Mouse (Mus musculus) neural tube, embryonic 13.5 days (tissue): Measurements from ENCODE around the gene B3galt4. TPM values are rescaled to one million over a fixed set of nuclear protein-coding genes. Genes with fewer than 3 reads are reported as not detected.
"Not testable (repeated sequence)": the region's sequence is repeated elsewhere in the genome, so short reads cannot be mapped to it uniquely, and the experiment has no call there.

Experiments
- ATAC-seq: fragments of 200-750 bp; cut with Nextera tagmentation; 2 replicates; pipeline ENCODE4 v1.8.0; 2017; ENCODE audit warnings: low read depth, mild to moderate bottlenecking, moderate TSS enrichment, moderate library complexity
- H3K27ac ChIP-seq: fragments of 300-500 bp; sonication (generic); replicated peaks from 2 replicates; pipeline ENCODE4 v1.5.1; 2015; ENCODE audit warnings: moderate library complexity, mild to moderate bottlenecking, inconsistent platforms
- H3K27me3 ChIP-seq: fragments of 300-500 bp; sonication (generic); 2 replicates; pipeline ENCODE4 v1.6.1; 2015; ENCODE audit warnings: mild to moderate bottlenecking, inconsistent platforms
- H3K36me3 ChIP-seq: fragments of 300-500 bp; sonication (generic); 2 replicates; pipeline ENCODE4 v1.6.1; 2015; ENCODE audit warnings: mild to moderate bottlenecking, inconsistent platforms
- H3K4me1 ChIP-seq: fragments of 300-500 bp; sonication (generic); replicated peaks from 2 replicates; pipeline ENCODE4 v1.6.1; 2015; ENCODE audit warnings: inconsistent platforms
- H3K4me2 ChIP-seq: fragments of 300-500 bp; sonication (generic); 2 replicates; pipeline ENCODE4 v1.6.1; 2015; ENCODE audit warnings: inconsistent platforms, mild to moderate bottlenecking, moderate library complexity
- H3K4me3 ChIP-seq: fragments of 300-500 bp; sonication (generic); 2 replicates; pipeline ENCODE4 v1.5.1; 2015; ENCODE audit warnings: mild to moderate bottlenecking, inconsistent platforms
- H3K9ac ChIP-seq: fragments of 300-500 bp; sonication (generic); 2 replicates; pipeline ENCODE4 v1.6.1; 2015; ENCODE audit warnings: moderate library complexity, mild to moderate bottlenecking, inconsistent platforms
- H3K9me3 ChIP-seq: fragments of 300-500 bp; sonication (generic); 2 replicates; pipeline ENCODE4 v1.6.1; 2016; ENCODE audit warnings: inconsistent platforms
- WGBS: fragments of 180-500 bp; shearing (Covaris S2); methylation state at CpG from one replicate; pipeline ENCODE4 v1.1.7; 2015; 5-methylcytosine and 5-hydroxymethylcytosine counted together
- polyA plus RNA-seq: library from polyadenylated mRNA; unstranded; fragments of >200 nt; fragmentation: Nextera tagmentation; extraction: Ambion mirVana; gene quantifications from 2 replicates; pipeline ENCODE4 v1.2.1, GENCODE M21; 2015

B3galt4 gene
- polyA plus RNA-seq, 1 experiment from 2014 or later: 11.7 TPM

DNA sequence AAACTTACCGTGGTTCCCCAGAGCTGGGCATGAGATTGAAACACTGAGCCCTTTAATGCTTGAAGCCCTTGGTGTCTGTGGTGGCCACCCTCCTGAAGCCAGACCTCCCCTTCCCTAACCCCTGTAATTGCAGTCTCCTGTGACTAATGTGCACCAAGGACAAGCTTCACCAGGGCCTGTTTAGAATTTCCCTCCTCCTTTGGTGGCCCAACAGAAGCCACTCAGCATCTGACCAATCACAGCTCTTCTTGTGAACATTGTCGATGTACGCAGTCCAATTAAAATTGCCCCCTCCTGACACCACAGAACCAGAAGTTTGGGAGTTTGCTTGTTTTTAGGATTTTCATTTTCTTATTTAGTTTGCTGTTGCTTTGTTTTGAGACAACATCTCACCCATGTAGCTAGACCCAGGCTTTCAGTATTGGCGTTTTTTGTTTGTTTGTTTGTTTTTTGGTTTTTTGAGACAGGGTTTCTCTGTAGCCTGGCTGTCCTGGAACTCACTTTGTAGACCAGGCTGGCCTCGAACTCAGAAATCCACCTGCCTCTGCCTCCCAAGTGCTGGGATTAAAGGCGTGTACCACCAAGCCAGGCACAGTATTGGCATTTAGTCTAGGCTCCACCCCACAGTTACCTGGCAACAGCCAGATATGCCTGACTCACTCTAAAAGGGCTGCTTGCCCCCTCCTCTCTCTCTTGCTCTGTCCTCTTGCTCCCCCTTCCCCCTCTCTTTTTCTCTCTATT lies 47.2 kb downstream of the B3galt4 start:
- not testable (repeated sequence) for H3K4me3 ChIP-seq, H3K27me3 ChIP-seq, H3K4me2 ChIP-seq, H3K9ac ChIP-seq, H3K9me3 ChIP-seq, H3K27ac ChIP-seq, ATAC-seq, H3K4me1 ChIP-seq, H3K36me3 ChIP-seq
- 66% methylated on average over 6 of the region's 6 CpGs for WGBS

DNA sequence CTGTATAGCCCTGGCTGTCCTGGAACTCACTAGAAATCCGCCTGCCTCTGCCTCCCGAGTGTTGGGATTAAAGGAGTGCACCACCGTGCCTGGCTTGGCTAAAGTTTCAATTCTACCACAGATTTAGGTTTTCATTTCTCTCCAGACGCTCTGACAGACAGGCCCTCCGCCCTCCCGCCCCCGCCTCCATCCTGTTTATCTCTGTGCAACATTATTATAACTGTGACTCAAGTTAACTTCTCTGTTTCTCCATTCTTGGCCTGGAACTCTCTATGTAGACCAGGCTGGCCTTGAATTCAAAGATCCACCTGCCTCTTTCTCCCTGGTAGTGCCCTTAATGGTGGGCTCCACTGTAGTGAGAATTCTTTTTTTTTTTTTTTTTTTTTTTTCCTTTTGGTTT lies 48.8 kb downstream of the B3galt4 start:
- Histone ChIP-seq H3K27ac (no peak overlapping the region), H3K9me3 (no peaks in the 10 kb centered on the region)

DNA sequence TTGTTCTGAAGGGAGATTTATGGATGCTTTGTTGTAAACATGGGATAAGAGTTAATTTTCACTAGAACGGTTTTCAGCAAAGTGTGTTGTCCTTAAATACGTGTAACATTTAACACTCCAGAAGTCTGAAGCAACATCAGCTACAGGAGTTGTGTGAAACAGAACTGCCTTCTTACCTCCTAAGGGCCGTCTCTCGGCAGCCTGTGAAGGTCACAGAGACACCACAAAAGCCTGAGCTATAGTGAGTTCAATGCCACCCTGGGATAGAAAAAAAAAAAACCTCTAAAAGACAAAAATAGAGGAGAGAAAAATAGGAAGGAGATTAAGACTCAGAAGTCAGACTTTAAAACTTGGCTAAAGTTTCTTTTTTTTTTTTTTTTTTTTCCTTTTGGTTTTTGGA lies 49.2 kb downstream of the B3galt4 start:
- H3K4me2 ChIP-seq: no peak overlapping the region
- no peaks in the 10 kb centered on the region for H3K27me3 ChIP-seq
- H3K9ac ChIP-seq: peak overlapping the region; percentile 8; the same call in 1 of the 2 replicates
- WGBS: 44% methylated on average over 4 of the region's 4 CpGs
- H3K9me3 ChIP-seq: no peaks in the 10 kb centered on the region
- ATAC-seq: no peak
- H3K36me3 ChIP-seq: no peaks in the 10 kb centered on the region
- H3K4me3 ChIP-seq: no peak overlapping the region
- H3K4me1 ChIP-seq: no peaks in the 10 kb centered on the region
- no peak overlapping the region for H3K27ac ChIP-seq

More for the DNA sequence above, 48.8 kb downstream of the B3galt4 start:
- no peaks in the 10 kb centered on the region for H3K36me3 ChIP-seq
- no peaks in the 10 kb centered on the region for H3K4me1 ChIP-seq
- ATAC-seq: no peak
- no peak overlapping the region for H3K4me2 ChIP-seq
- no peak overlapping the region for H3K4me3 ChIP-seq
- 87% methylated on average over 7 of the region's 7 CpGs for WGBS
- no peaks in the 10 kb centered on the region for H3K27me3 ChIP-seq
- no peak overlapping the region for H3K9ac ChIP-seq

DNA sequence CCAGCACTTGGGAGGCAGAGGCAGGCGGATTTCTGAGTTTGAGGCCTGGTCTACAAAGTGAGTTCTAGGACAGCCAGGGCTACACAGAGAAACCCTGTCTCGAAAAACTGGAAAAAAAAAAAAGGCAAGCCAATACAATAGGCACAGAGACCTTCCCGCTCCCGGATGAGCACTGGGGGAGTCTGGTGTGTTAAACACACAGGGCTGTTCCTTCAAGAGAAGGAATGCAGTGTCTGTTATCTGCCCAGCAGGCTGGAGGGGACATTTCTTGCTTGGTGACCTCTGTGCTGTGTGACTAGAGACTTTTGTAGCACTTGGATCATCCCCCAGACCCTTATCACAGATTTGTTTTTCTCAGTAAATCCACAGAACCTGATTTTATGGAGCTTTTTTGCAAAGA lies 49.6 kb downstream of the B3galt4 start:
- Histone ChIP-seq H3K9ac (peak overlapping the region; percentile 8; the same call in 1 of the 2 replicates), H3K27ac (no peak overlapping the region), H3K36me3 (no peaks in the 10 kb centered on the region), H3K4me1 (no peaks in the 10 kb centered on the region), H3K4me3 (no peak overlapping the region), H3K4me2 (no peak overlapping the region), H3K27me3 (no peaks in the 10 kb centered on the region), H3K9me3 (no peaks in the 10 kb centered on the region)
- ATAC-seq: no peak
- WGBS: 52% methylated on average over 4 of the region's 4 CpGs

- Histone ChIP-seq H3K4me1 (no peaks in the 10 kb centered on the region), H3K4me2 (no peak overlapping the region), H3K9ac (no peak overlapping the region), H3K27me3 (no peaks in the 10 kb centered on the region), H3K4me3 (no peak overlapping the region), H3K36me3 (no peaks in the 10 kb centered on the region), H3K27ac (no peak overlapping the region), H3K9me3 (no peaks in the 10 kb centered on the region)
- ATAC-seq: no peak
- WGBS: 90% methylated on average over 4 of the region's 4 CpGs
Measured at GRCm38 (mm10) chr17:33900989-33901314, 50.3 kb downstream of the B3galt4 start.

DNA sequence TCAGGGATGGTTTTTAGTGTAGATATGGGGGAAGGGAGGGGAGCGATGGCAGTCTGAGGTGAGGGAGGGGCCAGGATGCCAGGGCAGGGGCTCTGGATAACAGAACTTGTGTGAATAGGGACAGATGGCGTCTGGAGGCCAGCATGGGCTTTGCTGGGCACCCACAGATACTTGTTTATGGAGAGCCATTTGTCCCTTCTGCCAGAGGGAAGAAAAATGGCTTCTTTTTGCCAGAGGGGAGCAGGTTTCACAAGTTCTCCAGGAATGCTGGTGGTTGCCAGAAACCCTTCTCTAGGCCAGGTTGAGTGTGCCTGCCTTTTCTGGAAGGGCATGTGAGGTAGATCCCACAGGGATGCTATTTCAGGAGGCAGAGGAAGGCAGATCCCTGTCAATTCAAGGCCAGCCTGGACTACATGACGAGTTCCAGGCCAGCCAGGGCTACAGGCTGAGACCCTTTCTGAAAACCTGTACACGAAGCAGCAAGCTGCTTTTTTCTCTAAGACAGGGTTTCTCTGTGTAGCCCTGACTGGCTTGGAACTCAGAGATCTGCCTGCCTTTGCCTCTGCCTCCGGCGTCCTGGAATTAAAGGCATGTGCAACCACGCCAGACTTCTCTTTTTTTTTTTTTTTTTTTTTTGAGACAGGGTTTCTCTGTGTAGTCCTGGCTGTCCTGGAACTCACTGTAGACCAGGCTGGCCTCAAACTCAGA lies 50.9 kb downstream of the B3galt4 start:
- Histone ChIP-seq H3K4me1 (no peaks in the 10 kb centered on the region), H3K27ac (no peak overlapping the region), H3K9ac (no peak overlapping the region), H3K4me2 (no peak overlapping the region), H3K4me3 (no peak overlapping the region), H3K36me3 (no peaks in the 10 kb centered on the region), H3K9me3 (no peaks in the 10 kb centered on the region), H3K27me3 (no peaks in the 10 kb centered on the region)
- no peak for ATAC-seq
- 70% methylated on average over 7 of the region's 7 CpGs for WGBS

Other genes with a start within 250 kb of the B3galt4 start
- 68.2 and 74.9 TPM in 2 replicates for gene March2, start 232.8 kb downstream of the B3galt4 start, polyA plus RNA-seq
- gene Rab11b, start 191.0 kb downstream of the B3galt4 start, polyA plus RNA-seq: 455 and 504 TPM in 2 replicates
- gene Angptl4, start 169.7 kb downstream of the B3galt4 start, polyA plus RNA-seq: 22.8 and 24.5 TPM in 2 replicates
- 36.2 and 40.3 TPM in 2 replicates for gene Kank3, start 141.0 kb downstream of the B3galt4 start, polyA plus RNA-seq
- gene Rps28, start 126.9 kb downstream of the B3galt4 start, polyA plus RNA-seq: 530 and 625 TPM in 2 replicates
- gene Ndufa7, start 126.9 kb downstream of the B3galt4 start, polyA plus RNA-seq: 558 and 559 TPM in 2 replicates
- 52.7 and 57.4 TPM in 2 replicates for gene Cd320, start 108.4 kb downstream of the B3galt4 start, polyA plus RNA-seq
- not detected in 2 replicates for gene Gm7029, start 77.7 kb downstream of the B3galt4 start, polyA plus RNA-seq
- 1.2 and 2.5 TPM in 2 replicates for gene Kifc1, start 60.8 kb downstream of the B3galt4 start, polyA plus RNA-seq
- gene Platr17, start 46.4 kb downstream of the B3galt4 start, polyA plus RNA-seq: 0.43 TPM in 1 of 2 replicates, not detected in the other
- gene Daxx, start 42.1 kb downstream of the B3galt4 start, polyA plus RNA-seq: 51.0 TPM in 2 replicates
- 30.4 and 31.1 TPM in 2 replicates for gene Tapbp, start 35.6 kb downstream of the B3galt4 start, polyA plus RNA-seq
- gene Zbtb22, start 35.6 kb downstream of the B3galt4 start, polyA plus RNA-seq: 17.3 and 17.7 TPM in 2 replicates
- 59.5 and 64.7 TPM in 2 replicates for gene Rgl2, start 21.9 kb downstream of the B3galt4 start, polyA plus RNA-seq
- 178 and 182 TPM in 2 replicates for gene Pfdn6, start 11.1 kb downstream of the B3galt4 start, polyA plus RNA-seq
- gene Wdr46, start 10.8 kb downstream of the B3galt4 start, polyA plus RNA-seq: 26.9 and 27.6 TPM in 2 replicates
- gene Vps52, start 4.3 kb upstream of the B3galt4 start, polyA plus RNA-seq: 63.5 and 67.5 TPM in 2 replicates
- 912 and 939 TPM in 2 replicates for gene Rps18, start 4.5 kb upstream of the B3galt4 start, polyA plus RNA-seq
- 11.9 and 13.3 TPM in 2 replicates for gene H2-K1, start 48.9 kb upstream of the B3galt4 start, polyA plus RNA-seq
- 19.3 and 22.4 TPM in 2 replicates for gene Ring1, start 73.2 kb upstream of the B3galt4 start, polyA plus RNA-seq
- gene H2-Ke6, start 76.6 kb upstream of the B3galt4 start, polyA plus RNA-seq: 61.7 and 65.0 TPM in 2 replicates
- 158 and 161 TPM in 2 replicates for gene Slc39a7, start 80.2 kb upstream of the B3galt4 start, polyA plus RNA-seq
- 57.4 and 57.5 TPM in 2 replicates for gene Rxrb, start 80.3 kb upstream of the B3galt4 start, polyA plus RNA-seq
- 4.5 and 4.7 TPM in 2 replicates for gene Col11a2, start 87.9 kb upstream of the B3galt4 start, polyA plus RNA-seq
- gene H2-Oa, start 140.9 kb upstream of the B3galt4 start, polyA plus RNA-seq: 0.24 and 0.41 TPM in 2 replicates
- gene H2-DMa, start 168.1 kb upstream of the B3galt4 start, polyA plus RNA-seq: 16.0 and 17.7 TPM in 2 replicates
- gene Brd2, start 171.1 kb upstream of the B3galt4 start, polyA plus RNA-seq: 137 and 167 TPM in 2 replicates
- not detected in 2 replicates for gene H2-DMb2, start 191.8 kb upstream of the B3galt4 start, polyA plus RNA-seq
- gene H2-DMb1, start 201.6 kb upstream of the B3galt4 start, polyA plus RNA-seq: not detected in 2 replicates
- gene Tap1, start 236.1 kb upstream of the B3galt4 start, polyA plus RNA-seq: 0.60 and 1.4 TPM in 2 replicates
- 0.98 and 1.2 TPM in 2 replicates for gene Psmb9, start 236.3 kb upstream of the B3galt4 start, polyA plus RNA-seq
- gene Psmb8, start 246.2 kb upstream of the B3galt4 start, polyA plus RNA-seq: 2.6 and 3.5 TPM in 2 replicates